25 mouse cellular contexts compared by ENCODE assay signal in the genomic region with DNA sequence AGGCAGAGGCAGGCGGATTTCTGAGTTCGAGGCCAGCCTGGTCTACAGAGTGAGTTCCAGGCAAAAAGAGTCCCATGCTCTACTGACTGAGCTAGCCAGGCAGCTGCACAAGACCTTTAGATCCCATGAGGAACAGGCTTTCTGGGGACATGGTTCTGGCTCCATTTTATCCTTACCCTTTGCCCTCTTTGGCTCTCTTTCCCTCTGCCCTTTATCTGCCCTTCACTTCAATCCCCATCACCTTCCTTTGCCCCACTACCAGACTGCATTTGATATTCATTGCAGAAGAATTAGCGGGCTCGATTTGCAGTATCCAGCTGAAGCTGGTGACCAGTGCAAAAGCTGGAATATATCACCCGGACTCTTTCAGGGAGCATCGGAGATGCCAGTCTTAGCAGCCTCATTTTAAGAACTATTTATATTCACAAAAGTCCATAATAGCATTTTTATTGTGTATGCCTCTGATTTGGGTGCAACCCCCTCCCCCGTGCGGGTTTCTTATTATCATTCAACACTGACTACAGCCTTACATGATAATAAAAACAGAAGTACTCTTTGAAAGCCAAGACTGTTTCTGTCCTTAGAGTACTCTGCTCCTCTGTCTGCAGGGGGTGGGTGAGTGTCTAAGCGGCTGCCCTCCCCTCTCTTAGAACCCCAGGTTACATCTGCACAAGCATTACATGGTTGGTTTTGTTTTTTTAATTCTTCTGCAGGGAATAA. TPM values are rescaled to one million over a fixed set of nuclear protein-coding genes. Genes with fewer than 3 reads are reported as not detected.
"Had no signal": no experiment of that assay in that cellular context is flagged by ENCODE, and none has a peak within 500 bp of the region (broad histone marks: within the 10 kb centered on the region; RNA-seq: fewer than 3 reads in every experiment).

No protein-coding gene starts in this region.

- H3K4me3 ChIP-seq: heart, adult 2 months; hindbrain, embryonic 13.5 days; hindbrain, embryonic 15.5 days; limb, embryonic 12.5 days; liver, embryonic 12.5 days had no signal

- H3K4me1 ChIP-seq: hindbrain, embryonic 13.5 days; hindbrain, embryonic 15.5 days; limb, embryonic 12.5 days; liver, embryonic 12.5 days had no signal

- H3K27me3 ChIP-seq: hindbrain, embryonic 13.5 days; hindbrain, embryonic 15.5 days; limb, embryonic 12.5 days had no signal

- H3K9ac ChIP-seq: hindbrain, embryonic 13.5 days; hindbrain, embryonic 15.5 days; limb, embryonic 12.5 days; liver, embryonic 12.5 days; liver, embryonic 14.5 days had no signal

- ATAC-seq: hindbrain, postnatal 0 days; intestine, embryonic 16.5 days; liver, embryonic 12.5 days had no signal

- DNase-seq: gastrocnemius, postnatal 14 days; gastrocnemius, postnatal 36 days; heart, adult 11 months; heart, adult 2 months; heart, postnatal 14 days; heart, postnatal 36 days; kidney, adult 11 months; kidney, adult 2 months; kidney, adult 9 months; kidney, postnatal 14 days; kidney, postnatal 36 days; layer of hippocampus, adult 9-11 months; layer of hippocampus, postnatal 36 days; left cerebral cortex, postnatal 4 days; liver had no signal

- H3K27ac ChIP-seq: heart, adult 2 months; hindbrain, embryonic 13.5 days; hindbrain, embryonic 15.5 days; hindbrain, postnatal 0 days; kidney, postnatal 0 days; limb, embryonic 12.5 days; liver, embryonic 12.5 days; liver, embryonic 14.5 days had no signal

- H3K4me2 ChIP-seq: heart, embryonic 11.5 days; hindbrain, embryonic 13.5 days; hindbrain, embryonic 15.5 days; limb, embryonic 12.5 days; liver, embryonic 12.5 days had no signal

- H3K9me3 ChIP-seq: hindbrain, embryonic 13.5 days; hindbrain, embryonic 15.5 days; limb, embryonic 12.5 days; liver, embryonic 12.5 days had no signal

- H3K36me3 ChIP-seq: hindbrain, embryonic 13.5 days; hindbrain, embryonic 15.5 days; limb, embryonic 12.5 days; liver, embryonic 12.5 days had no signal

RNA-seq across cellular contexts. Expression of gene Megf11, which starts 24.0 kb away (rescaled TPM):
- total RNA-seq: hematopoietic stem cell, adult 5-6 weeks had no signal
